Mouse (Mus musculus) midbrain, embryonic 12.5 days (tissue): ENCODE measurements around the gene Eef1a1. TPM values are rescaled to one million over a fixed set of nuclear protein-coding genes. Genes with fewer than 3 reads are reported as not detected.

Experiments
- ATAC-seq: fragments of 200-750 bp; cut with Nextera tagmentation; 2 replicates; pipeline ENCODE4 v1.8.0; 2017; ENCODE audit warnings: low read depth, moderate TSS enrichment, moderate library complexity; ENCODE audit not compliant: low FRiP score
- H3K27ac ChIP-seq: fragments of 300-500 bp; sonication (generic); replicated peaks from 2 replicates; pipeline ENCODE4 v1.5.1; 2016; ENCODE audit warnings: mild to moderate bottlenecking
- H3K27me3 ChIP-seq: fragments of 300-500 bp; sonication (generic); 2 replicates; pipeline ENCODE4 v1.6.1; 2016; ENCODE audit warnings: mild to moderate bottlenecking
- H3K36me3 ChIP-seq: fragments of 300-500 bp; sonication (generic); 2 replicates; pipeline ENCODE4 v1.6.1; 2016
- H3K4me1 ChIP-seq: fragments of 300-500 bp; sonication (generic); 2 replicates; pipeline ENCODE4 v1.6.1; 2016
- H3K4me2 ChIP-seq: fragments of 300-500 bp; sonication (generic); replicated peaks from 2 replicates; pipeline ENCODE4 v1.6.1; 2016; ENCODE audit warnings: mild to moderate bottlenecking, moderate library complexity
- H3K4me3 ChIP-seq: fragments of 300-500 bp; sonication (generic); 2 replicates; pipeline ENCODE4 v1.5.1; 2016; ENCODE audit warnings: mild to moderate bottlenecking
- H3K9ac ChIP-seq: fragments of 300-500 bp; sonication (generic); replicated peaks from 2 replicates; pipeline ENCODE4 v1.6.1; 2016; ENCODE audit warnings: mild to moderate bottlenecking, moderate library complexity
- H3K9me3 ChIP-seq: fragments of 300-500 bp; sonication (generic); 2 replicates; pipeline ENCODE4 v1.6.1; 2016; ENCODE audit warnings: mild to moderate bottlenecking
- WGBS: fragments of 180-500 bp; shearing (Covaris S2); methylation state at CpG from one replicate; pipeline ENCODE4 v1.1.7; 2016; 5-methylcytosine and 5-hydroxymethylcytosine counted together
- microRNA-seq: library from miRNA; unstranded; fragments of <30 nt; microRNA quantifications from one replicate; pipeline ENCODE4, GENCODE M21; 2017
- polyA plus RNA-seq: library from polyadenylated mRNA; unstranded; fragments of >200 nt; fragmentation: Nextera tagmentation; extraction: Ambion mirVana; gene quantifications from 2 replicates; pipeline ENCODE4 v1.2.1, GENCODE M21; 2016

Gene Eef1a1
- polyA plus RNA-seq, 1 experiment from 2014 or later = 3,350 TPM

DNA sequence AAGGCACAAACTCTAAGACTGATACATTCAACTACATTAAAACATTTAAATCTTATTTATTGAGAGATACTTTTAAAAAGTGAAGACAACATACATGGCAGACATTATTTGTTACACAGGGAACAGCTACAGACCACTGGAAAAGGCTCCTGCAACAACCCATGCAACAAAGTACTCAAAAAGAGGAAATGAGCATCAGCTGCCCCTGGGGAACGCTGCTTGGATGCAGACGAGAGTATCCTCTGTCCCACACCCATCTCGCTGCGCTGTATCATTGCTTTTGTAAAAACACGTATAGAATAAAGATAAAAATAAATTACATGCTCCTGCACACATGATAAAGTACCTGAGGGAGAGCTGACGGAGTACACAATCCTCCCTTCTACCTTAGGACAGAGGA is 58.5 kb downstream of the Eef1a1 start:
- Histone ChIP-seq H3K9ac (no peak overlapping the region), H3K36me3 (no peaks in the 10 kb centered on the region)

DNA sequence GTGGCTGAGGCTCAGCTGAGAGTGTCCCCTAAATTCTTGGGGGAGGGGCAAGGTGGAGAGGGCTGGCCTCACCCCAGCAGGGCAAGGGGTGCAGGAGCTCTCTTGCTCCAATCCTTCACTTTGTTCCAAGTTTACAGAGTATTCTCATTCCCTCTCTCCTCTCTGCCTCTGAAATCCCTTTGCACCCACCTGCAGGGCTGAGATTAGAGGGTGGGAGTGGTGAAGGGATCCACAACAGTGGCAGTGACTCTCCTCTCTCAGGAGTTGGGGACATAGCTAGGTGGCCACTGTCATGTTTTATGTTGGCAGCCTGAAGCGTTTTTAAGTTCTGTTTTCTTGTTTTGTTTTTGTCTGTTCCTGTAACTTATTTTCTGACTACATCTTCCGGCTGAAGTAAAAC is 59.4 kb downstream of the Eef1a1 start:
- Histone ChIP-seq H3K36me3 (no peaks in the 10 kb centered on the region), H3K4me1 (0 out of 2 replicates have a peak, but pooled peaks cover 4% of the 10 kb centered on the region), H3K4me2 (no peak overlapping the region), H3K9me3 (no peaks in the 10 kb centered on the region), H3K27ac (no peak overlapping the region), H3K27me3 (no peaks in the 10 kb centered on the region), H3K4me3 (no peak overlapping the region), H3K9ac (no peak overlapping the region)
- WGBS = 70% methylated on average over 2 of the region's 2 CpGs
- no peak for ATAC-seq

More for the DNA sequence above, 58.5 kb downstream of the Eef1a1 start:
- Histone ChIP-seq H3K4me3 (no peak overlapping the region), H3K27ac (no peak overlapping the region), H3K4me1 (0 out of 2 replicates have a peak, but pooled peaks cover 4% of the 10 kb centered on the region), H3K4me2 (no peak overlapping the region), H3K9me3 (no peaks in the 10 kb centered on the region), H3K27me3 (no peaks in the 10 kb centered on the region)
- ATAC-seq = no peak
- WGBS = 85% methylated on average over 6 of the region's 6 CpGs

DNA sequence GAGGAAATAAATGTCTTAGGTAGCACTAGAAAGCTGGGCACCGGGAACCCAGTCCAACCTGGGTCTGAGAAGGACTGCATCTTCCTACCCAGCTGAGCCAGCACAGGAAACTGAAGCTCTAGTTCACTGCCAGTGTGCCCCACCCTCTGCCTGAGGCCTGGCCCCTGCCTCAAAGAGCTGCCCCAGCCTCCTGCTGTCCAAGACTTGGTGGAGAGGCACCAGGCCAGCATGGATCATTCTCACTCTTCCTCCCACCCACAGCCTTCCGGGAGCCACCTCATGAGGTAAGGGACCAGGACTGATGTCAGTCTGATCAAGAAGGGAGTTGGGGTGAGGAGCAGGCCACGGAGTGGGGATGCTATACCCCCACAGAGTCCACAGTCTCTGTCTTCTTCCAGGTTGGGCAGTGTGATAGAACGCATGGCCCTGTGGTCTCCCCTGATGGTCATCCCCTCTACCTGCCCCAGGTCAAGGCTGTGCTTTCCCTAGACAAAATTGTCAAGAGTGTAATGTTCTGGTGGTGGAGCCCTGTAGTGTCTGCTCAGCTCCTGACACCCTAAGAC is 60.0 kb downstream of the Eef1a1 start:
- Histone ChIP-seq H3K27me3 (no peaks in the 10 kb centered on the region), H3K36me3 (no peaks in the 10 kb centered on the region), H3K27ac (no peak overlapping the region), H3K4me2 (no peak overlapping the region), H3K9ac (no peak overlapping the region), H3K4me3 (no peak overlapping the region), H3K4me1 (0 out of 2 replicates have a peak, but pooled peaks cover 4% of the 10 kb centered on the region), H3K9me3 (no peaks in the 10 kb centered on the region)
- 87% methylated on average over 4 of the region's 4 CpGs for WGBS
- no peak for ATAC-seq

Small RNAs within 50 kb of the gene (microRNA-seq; reads per million reads assigned to microRNA genes)
- not detected for gene Gm26377

Other genes with a start within 250 kb of the Eef1a1 start
- gene Gm3776, start 232.0 kb downstream of the Eef1a1 start, polyA plus RNA-seq = not detected in 2 replicates
- not detected in 2 replicates for gene Gm10639, start 199.2 kb downstream of the Eef1a1 start, polyA plus RNA-seq
- gene Omt2a, start 174.4 kb downstream of the Eef1a1 start, polyA plus RNA-seq = not detected in 2 replicates
- not detected in 2 replicates for gene Omt2b, start 161.6 kb downstream of the Eef1a1 start, polyA plus RNA-seq
- gene Gsta2, start 133.4 kb downstream of the Eef1a1 start, polyA plus RNA-seq = not detected in 2 replicates
- 0.67 TPM in 1 of 2 replicates, not detected in the other for gene Dppa5a, start 121.0 kb downstream of the Eef1a1 start, polyA plus RNA-seq
- 2.4 and 3.6 TPM in 2 replicates for gene Ooep, start 110.4 kb downstream of the Eef1a1 start, polyA plus RNA-seq
- 0.15 and 0.17 TPM in 2 replicates for gene Ddx43, start 93.4 kb downstream of the Eef1a1 start, polyA plus RNA-seq
- gene Cgas, start 45.9 kb downstream of the Eef1a1 start, polyA plus RNA-seq = 0.39 and 0.77 TPM in 2 replicates
- gene Mto1, start 40.9 kb downstream of the Eef1a1 start, polyA plus RNA-seq = 23.6 and 25.7 TPM in 2 replicates
- gene Gm17324, start 40.4 kb downstream of the Eef1a1 start, polyA plus RNA-seq = 0.98 and 1.2 TPM in 2 replicates
- gene Slc17a5, start 98.9 kb upstream of the Eef1a1 start, polyA plus RNA-seq = 13.9 and 15.6 TPM in 2 replicates
- 4.5 and 5.1 TPM in 2 replicates for gene Cd109, start 126.4 kb upstream of the Eef1a1 start, polyA plus RNA-seq